8 mouse cellular contexts compared by ENCODE assay signal in the genomic region with DNA sequence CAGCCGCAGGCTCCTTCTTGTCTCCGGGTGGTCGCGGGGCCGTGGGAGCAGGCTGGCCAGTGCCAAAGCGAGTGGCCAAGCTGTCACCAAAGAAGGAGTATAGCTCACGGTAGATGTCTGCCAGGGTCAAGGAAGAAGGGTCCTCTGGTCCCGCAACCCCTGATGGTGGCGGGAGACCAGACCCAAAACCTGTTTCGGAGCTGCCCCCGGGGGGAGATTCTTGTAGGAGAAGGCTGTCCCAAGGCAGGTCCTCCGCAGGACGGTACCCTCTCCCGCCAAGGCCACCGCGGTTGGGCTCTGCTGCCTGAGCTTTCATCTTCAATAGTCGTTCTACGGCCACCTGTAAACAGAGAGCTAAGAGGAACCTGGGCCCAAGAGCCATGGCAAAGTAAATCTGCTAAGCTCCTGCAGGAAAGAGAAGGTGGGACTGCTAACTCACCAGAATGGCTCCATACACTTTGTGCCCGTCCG. TPM values are rescaled to one million over a fixed set of nuclear protein-coding genes. Genes with fewer than 3 reads are reported as not detected.
DNase-seq lines count a peak whose midpoint lies in the region; ATAC-seq lines count a peak whose summit lies in the region.

No protein-coding gene starts in this region.

- H3K27ac ChIP-seq in liver, embryonic 12.5 days, result peak overlapping the region; percentile 99
- H3K27ac ChIP-seq in stomach, embryonic 16.5 days (ENCODE audit: low read length), result peak overlapping the region; percentile 99

- WGBS in liver, embryonic 12.5 days (ENCODE audit: insufficient replicate concordance), result 6% methylated on average over 20 of the region's 20 CpGs
- WGBS in stomach, embryonic 16.5 days, result 3% methylated on average over 20 of the region's 20 CpGs

- no peaks in the 10 kb centered on the region for H3K9me3 ChIP-seq in liver, embryonic 12.5 days (replicated peaks)
- H3K9me3 ChIP-seq in stomach, embryonic 16.5 days (replicated peaks; ENCODE audit: control insufficient read depth, low read length), result no peaks in the 10 kb centered on the region

- H3K4me1 ChIP-seq in liver, embryonic 12.5 days, result peaks cover 53% of the 10 kb centered on the region
- peaks cover 26% of the 10 kb centered on the region for H3K4me1 ChIP-seq in stomach, embryonic 16.5 days (ENCODE audit: control insufficient read depth, insufficient read depth, low read length)

- H3K4me2 ChIP-seq in liver, embryonic 12.5 days, result peak overlapping the region; percentile 99
- H3K4me2 ChIP-seq in stomach, embryonic 16.5 days (ENCODE audit: low read depth, low read length), result peak overlapping the region; percentile 91

- no peaks in the 10 kb centered on the region for H3K27me3 ChIP-seq in liver, embryonic 12.5 days (replicated peaks)
- no peaks in the 10 kb centered on the region for H3K27me3 ChIP-seq in stomach, embryonic 16.5 days (ENCODE audit: control insufficient read depth, insufficient read depth, low read length)

- DNase-seq in adrenal gland, adult (ENCODE audit: inconsistent age in 2 of 2, low spot score in 1 of 2), result peak; percentile 61 to 82
- DNase-seq in adrenal gland, adult 18-20 months (ENCODE audit: low spot score in 2 of 2), result no peak
- peak; percentile 19 for DNase-seq in ovary, adult 18-20 months (ENCODE audit: low spot score)
- DNase-seq in ovary, postnatal 36 days (ENCODE audit: low spot score), result no peak
- peak; percentile 24 for DNase-seq in gastrocnemius, postnatal 25 days
- DNase-seq in left cerebral cortex, adult 8-10 months (ENCODE audit: low spot score in 2 of 2), result no peak

- H3K9ac ChIP-seq in liver, embryonic 12.5 days, result peak overlapping the region; percentile 96
- H3K9ac ChIP-seq in stomach, embryonic 16.5 days (ENCODE audit: low read length), result peak overlapping the region; percentile 100

- no peak for ATAC-seq in liver, embryonic 12.5 days
- no peak for ATAC-seq in stomach, embryonic 16.5 days (ENCODE audit: insufficient read depth, low FRiP score)

- H3K36me3 ChIP-seq in liver, embryonic 12.5 days, result peaks cover 53% of the 10 kb centered on the region
- peaks cover 17% of the 10 kb centered on the region; the same call in 1 of the 2 replicates for H3K36me3 ChIP-seq in stomach, embryonic 16.5 days (ENCODE audit: control insufficient read depth, insufficient read depth, low read length)

- H3K4me3 ChIP-seq in liver, embryonic 12.5 days, result peak overlapping the region; percentile 74
- H3K4me3 ChIP-seq in stomach, embryonic 16.5 days (replicated peaks; ENCODE audit: low read length), result peak overlapping the region; percentile 94

RNA-seq across cellular contexts. Expression of a gene that starts 0.7 kb away (rescaled TPM):
- total RNA-seq in adrenal gland, adult 18-20 months (2021), result 10 to 100 TPM; 41.4 to 51.7 TPM
- 1 to 10 TPM; 8.3 to 9.8 TPM for total RNA-seq in gastrocnemius, postnatal 25 days (2021)
- polyA plus RNA-seq in liver, embryonic 12.5 days (2016; fragmentation: Nextera tagmentation; extraction: Ambion mirVana), result 99.1 and 104 TPM in 2 replicates
- polyA plus RNA-seq in stomach, embryonic 16.5 days (2015; fragmentation: Nextera tagmentation; extraction: Ambion mirVana), result 88.9 and 96.9 TPM in 2 replicates
- total RNA-seq in left cerebral cortex, adult 8-10 months (2022), result 10 to 100 TPM; 11.3 to 14.6 (median 12.4) TPM

RNA-seq across cellular contexts. Expression of a gene that starts 4.2 kb away (rescaled TPM):
- 100 to 1,000 TPM; 114 to 116 TPM for total RNA-seq in adrenal gland, adult 18-20 months (2021)
- total RNA-seq in gastrocnemius, postnatal 25 days (2021), result 10 to 100 TPM; 82.8 to 87.5 TPM
- polyA plus RNA-seq in liver, embryonic 12.5 days (2016; fragmentation: Nextera tagmentation; extraction: Ambion mirVana), result 77.4 and 80.0 TPM in 2 replicates
- polyA plus RNA-seq in stomach, embryonic 16.5 days (2015; fragmentation: Nextera tagmentation; extraction: Ambion mirVana), result 137 and 143 TPM in 2 replicates
- 10 to 100 TPM; 58.9 to 78.6 (median 67.2) TPM for total RNA-seq in left cerebral cortex, adult 8-10 months (2022)

RNA-seq across cellular contexts. Expression of a gene that starts 11.2 kb away (rescaled TPM):
- total RNA-seq in adrenal gland, adult 18-20 months (2021), result 10 to 100 TPM; 11.3 to 12.2 TPM
- total RNA-seq in gastrocnemius, postnatal 25 days (2021), result 1 to 10 TPM; 4.8 to 5.8 TPM
- 21.8 and 23.1 TPM in 2 replicates for polyA plus RNA-seq in liver, embryonic 12.5 days (2016; fragmentation: Nextera tagmentation; extraction: Ambion mirVana)
- polyA plus RNA-seq in stomach, embryonic 16.5 days (2015; fragmentation: Nextera tagmentation; extraction: Ambion mirVana), result 17.1 and 19.8 TPM in 2 replicates
- 10 to 100 TPM; 13.7 to 18.1 (median 15.9) TPM for total RNA-seq in left cerebral cortex, adult 8-10 months (2022)

RNA-seq across cellular contexts. Expression of a gene that starts 18.1 kb away (rescaled TPM):
- total RNA-seq in adrenal gland, adult 18-20 months (2021), result 100 to 1,000 TPM; 127 to 144 TPM
- 10 to 100 TPM; 32.4 to 33.8 TPM for total RNA-seq in gastrocnemius, postnatal 25 days (2021)
- polyA plus RNA-seq in liver, embryonic 12.5 days (2016; fragmentation: Nextera tagmentation; extraction: Ambion mirVana), result 116 and 130 TPM in 2 replicates
- polyA plus RNA-seq in stomach, embryonic 16.5 days (2015; fragmentation: Nextera tagmentation; extraction: Ambion mirVana), result 150 and 165 TPM in 2 replicates
- 10 to 100 TPM; 77.1 to 88.0 (median 80.2) TPM for total RNA-seq in left cerebral cortex, adult 8-10 months (2022)

RNA-seq across cellular contexts. Expression of a gene that starts 23.4 kb away (rescaled TPM):
- 10 to 100 TPM; 81.3 to 97.9 TPM for total RNA-seq in adrenal gland, adult 18-20 months (2021)
- total RNA-seq in gastrocnemius, postnatal 25 days (2021), result 10 to 100 TPM; 29.3 to 34.7 TPM
- 105 and 110 TPM in 2 replicates for polyA plus RNA-seq in liver, embryonic 12.5 days (2016; fragmentation: Nextera tagmentation; extraction: Ambion mirVana)
- 122 and 129 TPM in 2 replicates for polyA plus RNA-seq in stomach, embryonic 16.5 days (2015; fragmentation: Nextera tagmentation; extraction: Ambion mirVana)
- total RNA-seq in left cerebral cortex, adult 8-10 months (2022), result 100 to 1,000 TPM; 107 to 116 (median 109) TPM

Comparison
In these comparisons a context has a peak if more than half of its experiments do, and no peak if none do; other contexts are left out.
1. DNase-seq: peak in adrenal gland, adult (2 of 2), ovary, adult 18-20 months (single experiment) and gastrocnemius, postnatal 25 days (single experiment); none in adrenal gland, adult 18-20 months (0 of 2), ovary, postnatal 36 days (single experiment) and left cerebral cortex, adult 8-10 months (0 of 2).